Mouse (Mus musculus) macrophage (primary cell): ENCODE measurements around the gene Ano5. TPM values are rescaled to one million over a fixed set of nuclear protein-coding genes. Genes with fewer than 3 reads are reported as not detected.

Experiments used
- H3K27ac ChIP-seq: fragments of 350-480 bp; formaldehyde crosslinking; 2 replicates; pipeline ENCODE4 v1.9.0; 2021
- H3K36me3 ChIP-seq: fragments of 350-480 bp; formaldehyde crosslinking; 2 replicates; pipeline ENCODE4 v1.9.0; 2021; ENCODE audit errors: inconsistent target
- H3K4me3 ChIP-seq: fragments of 350-480 bp; formaldehyde crosslinking; 2 replicates; pipeline ENCODE4 v1.9.0; 2021; ENCODE audit errors: inconsistent target
- H3K79me2 ChIP-seq: fragments of 350-480 bp; formaldehyde crosslinking; 2 replicates; pipeline ENCODE4 v1.9.0; 2021; ENCODE audit errors: inconsistent target
- WGBS: methylation state at CpG from one replicate; pipeline ENCODE4 v1.1.7; 2026; ENCODE audit warnings: inconsistent platforms; ENCODE audit not compliant: missing documents; 5-methylcytosine and 5-hydroxymethylcytosine counted together
- polyA plus RNA-seq: library from polyadenylated mRNA; stranded (reverse); fragments of 250-400 nt; gene quantifications from 3 replicates; pipeline ENCODE4 v1.2.4, GENCODE M21; 2018; ENCODE audit warnings: inconsistent platforms

Gene Ano5
- polyA plus RNA-seq, 1 experiment from 2014 or later, result not detected

DNA sequence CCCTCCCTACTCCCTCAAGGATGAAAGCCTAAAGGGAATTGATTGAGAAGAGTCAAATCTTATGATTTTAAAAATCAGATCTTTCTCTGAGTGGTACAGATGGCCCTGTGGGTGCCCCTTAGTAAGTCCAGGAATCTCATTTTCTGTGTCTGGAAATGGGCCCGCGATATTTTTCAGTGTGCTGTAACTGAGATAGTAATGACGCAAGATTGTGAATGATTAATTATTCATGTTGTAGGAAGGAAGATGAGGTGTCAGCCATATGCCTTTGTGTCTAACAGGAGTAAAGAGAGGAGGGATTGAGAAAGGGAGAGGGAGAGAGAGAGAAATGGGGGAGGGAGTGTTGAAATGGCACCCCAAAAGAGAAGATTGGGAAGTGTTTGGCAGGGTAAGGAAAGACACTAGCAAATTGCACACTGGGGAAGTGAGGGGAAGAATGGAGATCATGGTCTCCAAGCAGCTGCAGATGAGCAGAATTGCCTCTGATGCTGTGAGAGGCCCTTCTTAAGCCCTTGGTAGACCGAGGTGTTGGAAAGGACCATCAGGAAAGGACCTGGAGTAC lies 113.6 kb downstream of the Ano5 start:
- 5% methylated on average over 4 of the region's 4 CpGs for WGBS
- Histone ChIP-seq H3K36me3 (no peaks in the 10 kb centered on the region), H3K79me2 (no peaks in the 10 kb centered on the region), H3K27ac (no peak overlapping the region), H3K4me3 (no peak overlapping the region)

DNA sequence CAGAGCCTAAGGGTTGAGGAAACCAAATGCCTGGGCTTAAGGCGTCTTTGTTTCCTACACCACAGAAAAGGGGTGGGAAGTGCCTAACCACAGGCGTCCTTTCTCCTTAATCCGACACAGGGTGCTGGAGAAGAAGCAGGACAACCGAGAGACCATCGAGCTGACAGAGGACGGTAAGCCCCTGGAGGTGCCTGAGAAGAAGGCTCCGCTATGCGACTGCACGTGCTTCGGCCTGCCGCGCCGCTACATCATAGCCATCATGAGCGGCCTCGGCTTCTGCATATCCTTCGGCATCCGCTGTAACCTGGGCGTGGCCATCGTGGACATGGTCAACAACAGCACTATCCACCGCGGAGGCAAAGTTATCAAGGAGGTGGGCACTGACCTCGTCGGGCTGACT lies 114.3 kb downstream of the Ano5 start:
- Histone ChIP-seq H3K27ac (no peak overlapping the region), H3K4me3 (no peak overlapping the region), H3K36me3 (no peaks in the 10 kb centered on the region), H3K79me2 (no peaks in the 10 kb centered on the region)
- 7% methylated on average over 23 of the region's 23 CpGs for WGBS

DNA sequence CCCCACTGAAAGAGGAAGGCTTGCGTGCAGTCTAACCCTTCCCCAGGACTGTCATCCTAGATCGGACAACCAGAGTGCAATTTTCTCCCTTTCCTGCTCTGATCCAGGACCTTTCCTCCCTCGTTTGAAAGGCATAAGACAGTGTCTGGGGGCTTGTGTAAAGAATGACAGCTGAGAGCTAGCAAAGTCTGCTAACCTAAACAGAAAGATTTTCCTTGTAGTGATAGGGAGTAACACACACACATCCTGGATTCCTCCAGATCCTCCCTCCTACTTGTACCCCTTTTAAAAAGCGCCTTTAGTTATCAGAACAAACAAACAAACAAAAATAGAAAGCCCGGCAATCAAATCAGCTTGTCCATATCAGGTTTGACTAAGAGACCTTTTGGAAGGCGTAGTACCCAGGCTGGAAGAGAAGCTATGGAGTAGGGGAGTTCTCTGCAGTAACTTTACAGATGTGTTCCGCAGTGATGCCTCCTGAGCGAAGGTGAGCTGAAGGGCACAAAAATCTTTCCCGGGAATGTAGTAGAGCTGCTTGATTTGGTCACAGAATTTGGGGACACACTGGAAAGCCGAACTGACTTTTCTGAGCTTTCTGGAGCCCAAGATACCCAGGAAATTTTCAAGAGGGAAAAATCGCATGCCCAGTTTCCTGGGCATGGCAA lies 114.9 kb downstream of the Ano5 start:
- H3K36me3 ChIP-seq, result no peaks in the 10 kb centered on the region
- H3K4me3 ChIP-seq, result no peak overlapping the region
- H3K27ac ChIP-seq, result no peak overlapping the region
- 12% methylated on average over 11 of the region's 11 CpGs for WGBS
- H3K79me2 ChIP-seq, result no peaks in the 10 kb centered on the region

DNA sequence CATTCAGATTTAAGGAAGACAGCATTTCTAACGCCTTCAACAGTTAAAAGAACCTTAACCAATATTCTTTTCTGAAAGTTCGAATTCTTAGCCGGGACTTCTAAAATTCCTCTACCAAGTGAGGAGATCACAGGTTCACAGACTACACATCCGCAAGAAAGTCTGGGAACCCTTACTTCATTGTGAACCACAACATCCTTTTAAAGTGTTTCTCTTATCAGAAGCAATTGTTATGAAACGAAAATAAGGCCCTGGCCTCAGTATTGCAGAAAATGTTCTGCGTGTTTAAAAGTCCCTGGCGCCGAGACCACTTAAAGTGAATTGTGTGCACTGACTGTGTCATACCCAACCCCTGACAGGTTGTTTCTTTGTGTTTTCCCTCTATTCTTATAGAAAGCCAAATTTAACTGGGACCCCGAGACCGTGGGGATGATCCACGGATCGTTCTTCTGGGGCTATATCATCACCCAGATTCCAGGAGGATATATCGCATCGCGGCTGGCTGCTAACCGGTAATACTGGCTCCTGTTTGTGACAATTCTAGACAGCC lies 115.7 kb downstream of the Ano5 start:
- WGBS, result 6% methylated on average over 16 of the region's 16 CpGs
- Histone ChIP-seq H3K27ac (no peak overlapping the region), H3K4me3 (no peak overlapping the region)

DNA sequence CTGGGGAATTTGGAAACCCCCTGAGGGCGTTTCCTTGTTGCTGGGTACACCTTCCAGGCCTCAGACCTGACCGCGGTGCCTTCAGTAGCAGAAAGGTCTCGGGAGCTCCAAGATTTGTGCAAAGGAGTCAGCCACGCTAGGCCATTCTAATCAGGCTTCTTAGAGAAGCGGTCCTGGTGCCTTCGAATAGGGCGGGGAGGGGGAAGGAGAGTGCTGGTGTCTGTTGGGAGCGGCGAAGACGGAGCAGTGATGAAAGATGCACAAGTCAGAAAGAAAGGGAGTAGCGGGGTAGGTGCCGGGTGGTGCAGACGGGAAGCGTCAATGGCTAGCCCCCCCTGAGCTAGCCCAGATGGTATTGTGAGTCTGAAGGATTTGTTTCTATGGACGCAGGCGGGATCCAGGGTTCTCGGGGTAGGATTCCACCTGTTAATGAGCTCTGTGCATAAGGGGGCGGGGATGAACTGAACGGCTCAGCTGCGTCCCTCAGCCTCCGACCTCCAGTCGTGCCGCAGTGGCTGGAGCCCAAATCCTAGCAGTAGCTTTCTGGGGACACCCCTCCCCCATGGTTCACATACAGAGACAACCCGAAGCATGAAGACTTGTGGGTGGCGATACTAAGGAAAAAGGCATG lies 116.3 kb downstream of the Ano5 start:
- Histone ChIP-seq H3K79me2 (no peaks in the 10 kb centered on the region), H3K36me3 (no peaks in the 10 kb centered on the region), H3K4me3 (no peak overlapping the region), H3K27ac (no peak overlapping the region)
- WGBS, result 6% methylated on average over 26 of the region's 26 CpGs

More for the DNA sequence above, 115.7 kb downstream of the Ano5 start:
- Histone ChIP-seq H3K79me2 (no peaks in the 10 kb centered on the region), H3K36me3 (no peaks in the 10 kb centered on the region)

DNA sequence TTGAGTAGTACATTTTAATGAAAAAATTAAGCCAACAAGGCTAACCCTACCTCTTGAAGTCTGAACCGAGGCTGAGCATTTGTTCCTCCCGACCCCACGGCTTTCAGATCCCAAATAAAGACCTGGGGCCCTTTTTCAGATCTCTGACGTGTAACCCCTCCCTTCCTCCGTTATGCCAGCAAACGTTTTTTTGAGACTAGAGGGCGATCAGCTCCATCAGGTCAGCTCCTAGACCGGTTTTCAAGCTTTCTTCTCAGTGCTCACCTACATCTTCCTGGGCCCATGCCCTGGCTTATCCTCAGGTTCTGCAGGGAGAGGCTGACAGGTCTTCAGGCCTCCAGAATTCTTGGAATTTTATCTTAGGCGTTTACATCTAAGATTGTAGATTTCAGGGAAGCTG lies 116.8 kb downstream of the Ano5 start:
- WGBS, result 5% methylated on average over 9 of the region's 9 CpGs
- Histone ChIP-seq H3K27ac (no peak overlapping the region), H3K79me2 (no peaks in the 10 kb centered on the region), H3K36me3 (no peaks in the 10 kb centered on the region), H3K4me3 (no peak overlapping the region)

DNA sequence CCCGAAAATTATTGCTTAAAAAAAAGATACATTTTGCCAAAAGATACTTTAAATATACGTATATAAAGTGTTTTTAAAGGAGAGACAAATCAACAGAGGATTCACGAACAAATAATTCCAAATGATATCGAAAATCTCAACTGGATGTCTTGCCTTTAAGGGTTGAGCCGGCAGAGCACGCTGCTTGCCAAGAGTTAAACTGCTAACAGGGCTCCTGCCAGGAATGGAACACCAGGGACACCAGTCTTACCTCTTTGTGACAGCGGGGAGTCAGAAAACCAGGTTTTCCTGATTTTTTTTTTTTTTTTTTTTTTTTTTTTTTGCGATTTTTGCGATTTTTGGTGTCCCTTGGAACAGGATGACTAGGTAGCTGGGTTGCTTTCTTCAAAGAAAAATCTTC lies 117.5 kb downstream of the Ano5 start:
- Histone ChIP-seq H3K27ac (no peak overlapping the region), H3K4me3 (no peak overlapping the region), H3K36me3 (no peaks in the 10 kb centered on the region), H3K79me2 (no peaks in the 10 kb centered on the region)
- WGBS, result 11% methylated on average over 7 of the region's 9 CpGs

DNA sequence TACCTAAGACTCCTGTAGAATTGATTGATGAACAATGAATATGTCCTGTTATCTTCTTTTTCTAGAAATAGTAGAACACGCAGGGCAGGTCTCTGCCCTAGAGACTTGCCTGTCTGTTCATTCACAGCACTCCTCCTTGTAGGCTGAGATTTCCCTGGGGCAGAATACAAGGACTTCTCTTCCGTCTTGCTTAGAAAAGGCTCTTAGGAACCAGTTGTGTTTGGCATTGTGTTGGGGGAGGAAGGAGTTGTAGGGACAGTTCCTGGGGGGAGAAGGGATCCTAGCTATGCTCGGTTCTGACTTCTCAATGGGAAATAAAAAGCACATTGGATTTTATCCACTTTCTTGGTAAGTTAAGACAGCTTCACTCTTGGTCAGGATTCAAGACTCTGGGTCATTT lies 118.4 kb downstream of the Ano5 start:
- Histone ChIP-seq H3K4me3 (no peak overlapping the region), H3K36me3 (no peaks in the 10 kb centered on the region), H3K79me2 (no peaks in the 10 kb centered on the region), H3K27ac (no peak overlapping the region)
- 17% methylated on average over 3 of the region's 3 CpGs for WGBS

DNA sequence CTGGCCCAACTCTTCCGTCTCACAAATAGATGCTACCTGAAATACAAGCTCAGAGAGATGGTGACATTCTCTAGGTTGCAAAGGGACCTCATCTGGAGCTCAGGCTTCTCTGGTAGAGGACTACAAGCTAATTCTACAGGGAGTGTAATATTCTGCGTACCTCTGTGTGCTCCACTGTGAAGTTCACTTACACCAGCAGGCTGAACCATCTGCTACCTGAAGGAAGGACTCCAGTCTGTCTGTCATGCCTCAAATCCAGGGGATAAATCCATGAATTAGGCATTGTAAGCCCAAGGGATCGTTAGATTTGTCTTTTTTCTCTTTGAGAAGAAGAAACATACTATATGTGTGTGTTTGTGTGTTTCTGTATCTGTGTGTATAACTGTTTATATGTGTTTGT lies 120.3 kb downstream of the Ano5 start:
- Histone ChIP-seq H3K79me2 (no peaks in the 10 kb centered on the region), H3K4me3 (no peak overlapping the region), H3K27ac (no peak overlapping the region), H3K36me3 (no peaks in the 10 kb centered on the region)
- 47% methylated on average over 3 of the region's 3 CpGs for WGBS

DNA sequence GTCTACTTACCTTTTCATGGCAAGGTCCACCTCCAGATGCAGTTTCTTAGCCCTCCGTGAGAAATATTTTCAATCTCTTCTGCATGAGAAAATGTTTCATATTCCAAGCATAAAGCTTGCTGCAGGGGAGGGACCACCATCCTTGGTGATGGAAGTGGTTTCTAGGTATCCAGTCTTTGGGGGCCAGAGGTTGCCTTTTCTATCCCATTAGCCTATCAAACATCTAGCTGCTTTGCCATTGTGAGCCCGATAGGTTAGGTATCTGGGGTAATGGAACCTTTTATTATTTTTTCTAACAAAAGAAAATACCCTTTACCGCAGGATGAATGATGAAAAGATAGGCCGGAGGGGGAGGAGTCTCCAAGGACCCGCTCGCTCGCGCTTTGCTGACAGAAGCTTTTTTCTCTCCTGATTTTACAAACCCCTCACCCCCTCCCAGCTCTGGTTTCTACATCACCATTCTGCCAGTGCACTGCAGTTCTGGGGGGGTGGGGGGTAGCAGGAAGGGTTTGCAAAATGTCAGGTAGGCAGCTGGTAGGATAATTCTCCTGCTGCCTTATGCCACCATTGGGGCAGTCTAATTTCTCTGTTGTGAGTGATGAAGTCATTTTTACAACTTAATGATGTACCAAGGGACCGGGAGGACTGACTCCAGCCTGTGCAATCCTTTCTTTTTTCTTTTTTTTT lies 121.9 kb downstream of the Ano5 start:
- Histone ChIP-seq H3K27ac (no peak overlapping the region), H3K36me3 (no peaks in the 10 kb centered on the region), H3K79me2 (no peaks in the 10 kb centered on the region), H3K4me3 (no peak overlapping the region)
- 18% methylated on average over 9 of the region's 9 CpGs for WGBS

DNA sequence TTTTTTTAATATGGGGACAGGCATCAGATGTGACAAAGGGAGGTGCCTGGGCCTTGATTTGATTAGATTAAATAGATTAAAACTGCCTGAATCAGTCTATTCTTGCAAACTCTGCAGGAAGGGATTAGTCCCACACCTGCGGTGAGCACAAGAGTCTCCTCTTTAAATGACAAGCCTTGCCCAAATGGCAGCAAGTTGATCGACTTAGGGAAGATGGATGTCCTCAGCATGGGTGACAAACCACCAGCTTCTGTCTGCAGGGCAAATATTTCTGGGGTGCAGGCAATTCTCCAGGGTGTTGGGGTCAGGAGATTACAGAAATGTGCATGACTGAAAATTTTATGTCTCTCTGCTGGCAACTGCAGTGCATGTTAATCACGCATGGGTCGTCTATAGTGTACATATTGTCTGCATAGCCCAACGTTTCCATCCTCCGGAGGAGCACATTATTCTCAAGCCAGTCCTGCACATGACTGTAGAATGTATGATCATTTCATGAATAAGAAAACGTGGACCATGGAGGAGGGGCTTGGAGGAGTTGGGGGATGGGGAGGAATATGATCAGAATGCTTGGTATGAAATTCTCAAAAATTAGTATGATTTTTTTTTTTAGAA lies 122.5 kb downstream of the Ano5 start:
- 13% methylated on average over 7 of the region's 7 CpGs for WGBS

More for the DNA sequence above, 122.5 kb downstream of the Ano5 start:
- no peaks in the 10 kb centered on the region for H3K36me3 ChIP-seq
- no peak overlapping the region for H3K4me3 ChIP-seq
- no peaks in the 10 kb centered on the region for H3K79me2 ChIP-seq
- H3K27ac ChIP-seq, result no peak overlapping the region

Other genes starting within 250 kb of the Ano5 start
- gene Slc17a6, start 111.0 kb downstream of the Ano5 start, polyA plus RNA-seq, result not detected in 3 replicates